Mouse (Mus musculus) limb, embryonic 15.5 days (tissue): ENCODE data around the gene Cryaa. TPM values are rescaled to one million over a fixed set of nuclear protein-coding genes. Genes with fewer than 3 reads are reported as not detected.
A peak's percentile ranks its signal among the peaks of the same experiment; 100 is the strongest.

ENCODE experiments used
- ATAC-seq: fragments of 200-750 bp; cut with Nextera tagmentation; 2 replicates; pipeline ENCODE4 v1.8.0; 2017; ENCODE audit warnings: low read depth, moderate TSS enrichment; ENCODE audit not compliant: insufficient number of reproducible peaks, low FRiP score, low TSS enrichment
- H3K27ac ChIP-seq: fragments of 300-500 bp; sonication (generic); 2 replicates; pipeline ENCODE4 v1.5.1; 2015; ENCODE audit warnings: moderate library complexity, mild to moderate bottlenecking, inconsistent platforms
- H3K27me3 ChIP-seq: fragments of 300-500 bp; sonication (generic); 2 replicates; pipeline ENCODE4 v1.6.1; 2015; ENCODE audit warnings: inconsistent platforms
- H3K36me3 ChIP-seq: fragments of 300-500 bp; sonication (generic); 2 replicates; pipeline ENCODE4 v1.6.1; 2015; ENCODE audit warnings: inconsistent platforms
- H3K4me1 ChIP-seq: fragments of 300-500 bp; sonication (generic); 2 replicates; pipeline ENCODE4 v1.6.1; 2015; ENCODE audit warnings: inconsistent platforms
- H3K4me2 ChIP-seq: fragments of 300-500 bp; sonication (generic); 2 replicates; pipeline ENCODE4 v1.6.1; 2015; ENCODE audit warnings: mild to moderate bottlenecking, inconsistent platforms
- H3K4me3 ChIP-seq: fragments of 300-500 bp; sonication (generic); 2 replicates; pipeline ENCODE4 v1.5.1; 2015; ENCODE audit warnings: mild to moderate bottlenecking, inconsistent platforms
- H3K9ac ChIP-seq: fragments of 300-500 bp; sonication (generic); 2 replicates; pipeline ENCODE4 v1.6.1; 2015; ENCODE audit warnings: inconsistent platforms
- H3K9me3 ChIP-seq: fragments of 300-500 bp; sonication (generic); 2 replicates; pipeline ENCODE4 v1.6.1; 2016; ENCODE audit warnings: inconsistent platforms
- WGBS: fragments of 180-500 bp; shearing (Covaris S2); methylation state at CpG from one replicate; pipeline ENCODE4 v1.1.7; 2015; 5-methylcytosine and 5-hydroxymethylcytosine counted together
- polyA plus RNA-seq: library from polyadenylated mRNA; unstranded; fragments of >200 nt; fragmentation: Nextera tagmentation; extraction: Ambion mirVana; gene quantifications from 2 replicates; pipeline ENCODE4 v1.2.1, GENCODE M21; 2015

Cryaa gene
- polyA plus RNA-seq, 1 experiment from 2014 or later, result 0.77 TPM

DNA sequence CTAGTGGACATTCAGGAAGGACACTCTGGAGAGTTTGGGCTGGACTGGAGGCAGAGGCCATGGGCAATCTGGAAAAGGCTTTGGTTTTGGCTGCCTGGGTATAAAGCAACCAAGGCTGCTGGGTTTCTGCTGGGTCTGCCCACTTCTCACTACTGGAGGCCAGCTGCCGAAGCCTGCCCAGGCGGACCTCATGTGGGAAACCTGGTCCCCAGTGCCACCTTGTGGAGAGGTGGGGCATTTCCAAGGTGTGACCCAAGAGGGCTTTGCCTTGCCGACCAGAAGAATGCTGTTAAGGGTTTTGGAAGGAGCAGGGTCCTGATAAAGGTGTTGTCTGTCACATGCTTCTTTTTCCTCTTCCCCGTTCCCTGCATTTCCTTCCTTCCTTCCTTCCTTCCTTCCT lies 12.8 kb upstream of the Cryaa start:
- ATAC-seq, result no peak
- no peak overlapping the region for H3K4me3 ChIP-seq
- H3K9me3 ChIP-seq, result no peaks in the 10 kb centered on the region
- H3K4me2 ChIP-seq, result no peak overlapping the region
- no peak overlapping the region for H3K27ac ChIP-seq
- WGBS, result 14% methylated on average over 4 of the region's 4 CpGs
- peaks cover 4% of the 10 kb centered on the region; the same call in 1 of the 2 replicates for H3K4me1 ChIP-seq
- H3K9ac ChIP-seq, result no peak overlapping the region
- H3K27me3 ChIP-seq, result no peaks in the 10 kb centered on the region
- no peaks in the 10 kb centered on the region for H3K36me3 ChIP-seq

DNA sequence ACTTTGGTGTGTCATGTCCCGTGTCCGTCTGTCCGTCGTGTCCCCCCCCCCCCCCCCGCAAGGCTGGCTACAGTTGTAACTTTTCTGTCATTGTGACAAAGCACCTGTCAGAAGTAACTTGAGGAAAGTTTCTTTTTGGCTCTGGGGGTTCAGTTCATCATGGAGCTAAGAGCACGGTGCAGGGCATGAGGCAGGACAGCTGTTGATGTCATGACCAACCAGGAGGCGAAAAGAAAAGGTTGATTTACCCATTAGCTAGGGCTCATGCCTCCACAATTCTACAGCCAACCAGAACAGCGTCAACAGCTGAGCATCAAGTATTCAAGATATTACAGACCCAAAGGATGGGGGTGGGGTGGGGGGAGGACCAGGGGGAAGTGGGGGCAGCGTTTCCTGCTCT lies 9.3 kb upstream of the Cryaa start:
- WGBS, result 66% methylated on average over 8 of the region's 9 CpGs
- Histone ChIP-seq H3K9me3 (no peaks in the 10 kb centered on the region), H3K27me3 (no peaks in the 10 kb centered on the region), H3K27ac (no peak overlapping the region), H3K36me3 (no peaks in the 10 kb centered on the region), H3K9ac (no peak overlapping the region), H3K4me3 (no peak overlapping the region), H3K4me1 (peaks cover 4% of the 10 kb centered on the region; the same call in 1 of the 2 replicates), H3K4me2 (no peak overlapping the region)
- no peak for ATAC-seq

- 0 out of 2 replicates have a peak, but pooled peaks have one; percentile 25 for ATAC-seq
- Histone ChIP-seq H3K4me3 (no peak overlapping the region), H3K4me2 (no peak overlapping the region), H3K9ac (no peak overlapping the region), H3K36me3 (no peaks in the 10 kb centered on the region), H3K9me3 (no peaks in the 10 kb centered on the region), H3K27me3 (no peaks in the 10 kb centered on the region), H3K4me1 (no peaks in the 10 kb centered on the region), H3K27ac (no peak overlapping the region)
- whole genome bisulfite sequencing, result 55% methylated on average over 11 of the region's 11 CpGs
These were observed 7.4 kb upstream of the Cryaa start for GRCm38 (mm10) chr17:31670163-31670562.

- Histone ChIP-seq H3K4me2 (no peak overlapping the region), H3K36me3 (no peaks in the 10 kb centered on the region), H3K27ac (no peak overlapping the region), H3K9me3 (no peaks in the 10 kb centered on the region), H3K4me1 (no peaks in the 10 kb centered on the region), H3K4me3 (no peak overlapping the region), H3K27me3 (no peaks in the 10 kb centered on the region), H3K9ac (no peak overlapping the region)
- ATAC-seq, result no peak
- 67% methylated on average over 8 of the region's 8 CpGs for WGBS
These were observed 5.9 kb upstream of the Cryaa start for GRCm38 (mm10) chr17:31671698-31672097.

- Histone ChIP-seq H3K36me3 (no peaks in the 10 kb centered on the region), H3K4me1 (no peaks in the 10 kb centered on the region), H3K27ac (no peak overlapping the region), H3K4me3 (no peak overlapping the region), H3K27me3 (no peaks in the 10 kb centered on the region), H3K4me2 (no peak overlapping the region), H3K9ac (no peak overlapping the region), H3K9me3 (no peaks in the 10 kb centered on the region)
- 81% methylated on average over 12 of the region's 12 CpGs for WGBS
- no peak for ATAC-seq
These were observed 5.3 kb upstream of the Cryaa start for GRCm38 (mm10) chr17:31672279-31672678.

DNA sequence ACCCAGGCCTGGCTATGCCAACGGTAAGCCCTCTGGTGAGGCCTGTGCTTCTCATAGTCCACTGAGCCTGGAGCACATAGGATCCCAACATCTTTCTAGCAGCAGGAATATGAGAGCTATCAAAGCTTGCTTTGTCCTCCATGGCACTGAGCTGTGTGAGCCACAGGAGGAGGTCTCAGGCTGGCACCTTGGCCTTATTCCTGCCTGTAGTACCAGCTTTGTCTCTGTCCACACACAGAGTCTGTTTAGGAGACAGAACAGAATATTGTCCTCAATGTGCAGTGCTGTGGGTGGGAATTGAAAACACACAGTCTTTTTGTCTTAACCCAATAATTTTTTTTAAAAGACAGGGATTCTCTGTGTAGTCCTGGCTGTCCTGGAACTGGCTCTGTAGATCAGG lies 3.2 kb upstream of the Cryaa start:
- Histone ChIP-seq H3K4me2 (no peak overlapping the region), H3K9me3 (no peaks in the 10 kb centered on the region), H3K27me3 (no peaks in the 10 kb centered on the region), H3K4me3 (no peak overlapping the region), H3K9ac (no peak overlapping the region), H3K27ac (no peak overlapping the region), H3K36me3 (no peaks in the 10 kb centered on the region), H3K4me1 (no peaks in the 10 kb centered on the region)
- ATAC-seq, result no peak
- 81% methylated on average over 1 of the region's 1 CpGs for WGBS

GRCm38 (mm10) chr17:31680450-31680849 lies 2.8 kb downstream of the Cryaa start:
- Histone ChIP-seq H3K9ac (no peak overlapping the region), H3K4me2 (no peak overlapping the region), H3K36me3 (no peaks in the 10 kb centered on the region), H3K27me3 (no peaks in the 10 kb centered on the region), H3K9me3 (no peaks in the 10 kb centered on the region), H3K4me1 (no peaks in the 10 kb centered on the region), H3K4me3 (no peak overlapping the region), H3K27ac (no peak overlapping the region)
- WGBS, result 71% methylated on average over 2 of the region's 2 CpGs
- ATAC-seq, result no peak

DNA sequence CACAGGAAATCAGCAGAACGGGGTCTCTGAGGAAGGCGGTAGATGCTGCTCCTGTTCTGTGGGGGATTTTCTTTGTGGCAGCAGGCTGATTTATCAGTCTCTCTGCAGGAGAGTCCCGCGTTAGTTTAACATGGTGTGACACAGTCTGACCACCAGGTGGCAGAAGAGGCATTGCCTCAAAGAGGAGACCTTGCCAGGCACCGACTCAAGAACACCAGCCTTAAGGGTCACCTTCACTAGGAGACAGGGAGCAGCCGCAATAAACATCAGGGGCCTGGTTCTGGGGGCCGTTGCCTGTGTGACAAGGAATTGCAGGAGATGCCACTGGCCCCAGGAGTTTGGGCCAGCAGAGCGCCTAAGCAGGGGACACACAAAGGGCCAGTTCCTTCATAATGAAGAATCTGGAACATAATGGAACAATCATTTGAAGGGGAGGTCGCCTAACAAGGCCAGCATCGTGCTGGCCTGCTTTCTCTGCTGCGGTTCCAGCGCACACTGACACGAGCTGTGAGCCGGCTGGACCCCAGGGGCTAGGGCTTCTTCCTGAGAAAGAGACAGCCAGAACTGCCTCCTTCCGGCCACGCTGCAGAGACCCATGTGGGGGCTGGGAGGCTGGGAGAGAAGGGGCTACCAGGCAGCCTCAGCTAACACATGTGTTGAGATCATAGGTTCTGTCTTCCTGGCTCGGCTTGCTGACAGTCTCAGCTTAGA lies 8.1 kb downstream of the Cryaa start:
- peak; percentile 66; the same call in 1 of the 2 replicates for ATAC-seq

GRCm38 (mm10) chr17:31686225-31686564 lies 8.6 kb downstream of the Cryaa start:
- no peaks in the 10 kb centered on the region for H3K27me3 ChIP-seq
- whole genome bisulfite sequencing, result 12% methylated on average over 3 of the region's 3 CpGs
- peak overlapping the region; percentile 81 for H3K27ac ChIP-seq
- peak overlapping the region; percentile 21 for H3K4me2 ChIP-seq
- no peaks in the 10 kb centered on the region for H3K9me3 ChIP-seq
- 0 out of 2 replicates have a peak overlapping the region, but pooled peaks have one; percentile 14 for H3K9ac ChIP-seq
- peaks cover 11% of the 10 kb centered on the region for H3K4me1 ChIP-seq
- no peaks in the 10 kb centered on the region for H3K36me3 ChIP-seq
- no peak overlapping the region for H3K4me3 ChIP-seq
- ATAC-seq, result peak; percentile 60; the same call in 1 of the 2 replicates

More for the DNA sequence above, 8.1 kb downstream of the Cryaa start:
- Histone ChIP-seq H3K4me3 (no peak overlapping the region), H3K36me3 (no peaks in the 10 kb centered on the region), H3K9ac (0 out of 2 replicates have a peak overlapping the region, but pooled peaks have one; percentile 14), H3K4me2 (peak overlapping the region; percentile 21), H3K9me3 (no peaks in the 10 kb centered on the region), H3K27me3 (no peaks in the 10 kb centered on the region), H3K27ac (peak overlapping the region; percentile 81), H3K4me1 (peaks cover 11% of the 10 kb centered on the region)
- 5% methylated on average over 17 of the region's 17 CpGs for WGBS

DNA sequence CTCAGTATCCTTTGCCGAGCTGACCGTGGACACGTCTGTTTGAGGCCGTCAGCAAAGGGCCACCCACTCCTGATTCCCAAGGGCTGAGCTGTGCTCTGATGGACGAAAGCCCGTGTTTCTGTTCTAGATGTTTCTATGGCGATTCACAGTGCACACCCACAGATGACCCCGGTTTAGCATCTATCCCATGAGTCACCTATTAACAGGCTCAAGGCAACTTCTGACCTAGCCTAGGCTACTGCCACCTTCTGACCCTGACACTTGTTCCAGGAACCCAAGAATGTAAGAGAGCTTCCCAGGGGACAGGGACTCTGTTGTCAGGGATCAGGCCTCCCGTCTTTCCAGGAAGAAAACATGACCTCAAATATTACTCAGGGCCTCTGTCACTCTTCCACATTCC lies 10.5 kb downstream of the Cryaa start:
- ATAC-seq, result no peak
- H3K4me2 ChIP-seq, result no peak overlapping the region
- peaks cover 17% of the 10 kb centered on the region for H3K4me1 ChIP-seq
- no peak overlapping the region for H3K9ac ChIP-seq
- no peaks in the 10 kb centered on the region for H3K9me3 ChIP-seq
- H3K4me3 ChIP-seq, result no peak overlapping the region
- no peaks in the 10 kb centered on the region for H3K27me3 ChIP-seq
- H3K36me3 ChIP-seq, result no peaks in the 10 kb centered on the region
- WGBS, result 76% methylated on average over 9 of the region's 9 CpGs
- no peak overlapping the region for H3K27ac ChIP-seq

DNA sequence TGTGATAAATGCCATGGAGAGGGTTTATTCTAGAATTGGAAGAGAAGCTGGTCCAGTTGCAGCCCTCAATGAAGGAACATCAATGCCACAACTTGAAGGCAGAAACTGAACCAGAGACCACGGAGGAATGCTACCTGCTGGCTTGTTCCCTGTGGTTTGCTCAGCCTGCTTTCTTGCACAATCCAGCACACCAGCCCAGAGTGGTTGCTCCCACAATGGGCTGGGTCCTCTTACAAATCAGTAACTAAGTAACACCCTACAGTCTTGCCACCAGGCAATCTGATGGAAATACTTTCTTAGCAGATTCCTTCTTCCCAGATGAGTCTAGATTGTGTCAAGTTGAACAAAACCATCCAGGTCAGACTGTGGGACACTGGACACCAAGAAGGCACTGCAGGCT lies 12.0 kb downstream of the Cryaa start:
- H3K4me2 ChIP-seq, result no peak overlapping the region
- no peaks in the 10 kb centered on the region for H3K27me3 ChIP-seq
- no peaks in the 10 kb centered on the region for H3K36me3 ChIP-seq
- no peak for ATAC-seq
- H3K4me1 ChIP-seq, result peaks cover 27% of the 10 kb centered on the region
- 57% methylated on average over 1 of the region's 1 CpGs for WGBS
- no peak overlapping the region for H3K27ac ChIP-seq
- H3K9me3 ChIP-seq, result no peaks in the 10 kb centered on the region
- no peak overlapping the region for H3K9ac ChIP-seq
- no peak overlapping the region for H3K4me3 ChIP-seq

GRCm38 (mm10) chr17:31692918-31693317 lies 15.3 kb downstream of the Cryaa start:
- Histone ChIP-seq H3K27ac (0 out of 2 replicates have a peak overlapping the region, but pooled peaks have one; percentile 11), H3K4me2 (peak overlapping the region; percentile 41; the same call in 1 of the 2 replicates), H3K9ac (no peak overlapping the region), H3K4me3 (no peak overlapping the region), H3K9me3 (no peaks in the 10 kb centered on the region), H3K27me3 (no peaks in the 10 kb centered on the region), H3K36me3 (no peaks in the 10 kb centered on the region), H3K4me1 (peaks cover 16% of the 10 kb centered on the region)
- WGBS, result 41% methylated on average over 5 of the region's 5 CpGs
- ATAC-seq, result peak; percentile 40; the same call in 1 of the 2 replicates
